16 mouse cellular contexts compared by ENCODE assay signal in the genomic region with DNA sequence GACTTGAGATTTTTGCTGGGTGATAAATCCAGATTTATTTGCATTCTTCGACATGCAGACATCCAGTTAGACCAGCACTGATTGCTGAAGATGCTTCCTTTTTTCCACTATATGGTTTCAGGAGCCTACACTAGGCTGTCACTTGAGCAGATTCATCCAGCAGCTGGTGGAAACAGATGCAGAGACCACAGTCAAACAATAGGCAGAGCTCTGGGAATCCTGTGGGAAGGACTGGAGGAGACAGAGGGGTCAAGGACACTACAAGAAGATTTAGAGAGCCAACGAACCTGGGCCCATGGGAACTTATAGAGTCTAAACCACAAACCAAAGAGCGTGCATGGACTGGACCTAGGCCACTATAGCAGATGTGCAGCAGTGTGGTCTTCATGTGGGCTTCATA.
"Had no signal": no experiment of that assay in that cellular context is flagged by ENCODE, and none has a peak within 500 bp of the region (broad histone marks: within the 10 kb centered on the region; RNA-seq: fewer than 3 reads in every experiment).

No protein-coding gene starts in this region.

- DNase-seq: retina, postnatal 1 day; right cerebral cortex, adult 18-20 months; right cerebral cortex, postnatal 14 days; right cerebral cortex, postnatal 25 days; right cerebral cortex, postnatal 4 days; spleen, adult 18-20 months; thymus, adult 18-20 months; thymus, adult 2 months; thymus, postnatal 14 days; thymus, postnatal 25 days; thymus, postnatal 36 days; thymus, postnatal 4 days had no signal

- H3K9ac ChIP-seq: neural tube, embryonic 13.5 days; neural tube, embryonic 15.5 days; stomach, embryonic 15.5 days had no signal

- H3K27ac ChIP-seq: neural tube, embryonic 13.5 days; neural tube, embryonic 15.5 days; stomach, embryonic 15.5 days; stomach, postnatal 0 days had no signal

- H3K36me3 ChIP-seq: neural tube, embryonic 13.5 days; neural tube, embryonic 15.5 days; stomach, embryonic 15.5 days had no signal

- H3K4me1 ChIP-seq: stomach, embryonic 15.5 days had no signal

- H3K4me3 ChIP-seq: neural tube, embryonic 13.5 days; neural tube, embryonic 15.5 days; stomach, embryonic 15.5 days had no signal

- H3K27me3 ChIP-seq: neural tube, embryonic 13.5 days; neural tube, embryonic 15.5 days; stomach, embryonic 15.5 days had no signal

- H3K9me3 ChIP-seq: neural tube, embryonic 15.5 days; stomach, embryonic 15.5 days had no signal

- H3K4me2 ChIP-seq: neural tube, embryonic 13.5 days; neural tube, embryonic 15.5 days; stomach, embryonic 15.5 days had no signal
